Mouse (Mus musculus): Measurements from ENCODE around the gene Kcnj1.

DNA sequence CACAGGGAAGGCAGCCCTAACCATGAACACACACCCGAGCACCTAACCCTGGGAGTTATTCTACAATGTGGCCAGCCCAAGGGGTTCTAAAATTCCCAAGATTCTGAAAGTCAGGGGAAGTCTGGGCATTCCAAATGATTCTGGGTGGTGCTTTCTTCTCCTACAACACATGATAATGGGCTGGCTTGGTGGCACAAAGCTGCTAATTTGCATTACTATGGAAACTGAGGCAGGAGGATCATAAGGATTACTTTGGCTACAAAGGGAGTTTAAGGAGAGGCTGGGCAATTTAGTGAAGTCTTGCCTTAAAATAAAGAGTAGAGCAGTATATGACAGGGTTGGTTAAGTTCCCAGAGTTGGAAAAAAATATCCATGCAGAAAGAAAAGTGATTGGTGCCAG is 42.7 kb downstream of the Kcnj1 start:
- TF ChIP-seq CTCF (IDR thresholded peaks at IDR 0.05; ENCODE audit: extremely low read depth, insufficient read depth, insufficient read length, insufficient replicate concordance) (no peak), POLR2A (IDR thresholded peaks at IDR 0.05; ENCODE audit: low read depth, low read length) (no peak)
